Mouse (Mus musculus): ENCODE measurements around the gene Pabpc4.

GRCm38 (mm10) chr4:123260071-123260746 lies 1.9 kb upstream of the Pabpc4 start:
- TF ChIP-seq CTCF (IDR thresholded peaks at IDR 0.05; ENCODE audit: control insufficient read depth, insufficient read depth, insufficient read length), result no peak
- no peak for TF ChIP-seq USF1 (IDR thresholded peaks at IDR 0.05; ENCODE audit: low read depth)
- TF ChIP-seq MAX (IDR thresholded peaks at IDR 0.05), result no peak
- no peak for TF ChIP-seq MYOD1 (IDR thresholded peaks at IDR 0.05; ENCODE audit: control insufficient read depth, insufficient read length, low read depth)
- no peak for TF ChIP-seq MYOG (IDR thresholded peaks at IDR 0.05; ENCODE audit: control insufficient read depth, extremely low read depth, insufficient read length)

All from C2C12 (cell line).